Mouse (Mus musculus) embryonic facial prominence, embryonic 15.5 days (tissue): ENCODE measurements around the gene Dazl. TPM values are rescaled to one million over a fixed set of nuclear protein-coding genes. Genes with fewer than 3 reads are reported as not detected.

Experiments
- ATAC-seq: fragments of 200-750 bp; cut with Nextera tagmentation; 2 replicates; pipeline ENCODE4 v1.8.0; 2017; ENCODE audit warnings: low read depth, moderate TSS enrichment; ENCODE audit not compliant: insufficient number of reproducible peaks, low FRiP score, low TSS enrichment
- H3K27ac ChIP-seq: fragments of 300-500 bp; sonication (generic); replicated peaks from 2 replicates; pipeline ENCODE4 v1.5.1; 2015; ENCODE audit warnings: mild to moderate bottlenecking, inconsistent platforms
- H3K27me3 ChIP-seq: fragments of 300-500 bp; sonication (generic); 2 replicates; pipeline ENCODE4 v1.6.1; 2015; ENCODE audit warnings: inconsistent platforms
- H3K36me3 ChIP-seq: fragments of 300-500 bp; sonication (generic); 2 replicates; pipeline ENCODE4 v1.6.1; 2015; ENCODE audit warnings: mild to moderate bottlenecking, inconsistent platforms
- H3K4me1 ChIP-seq: fragments of 300-500 bp; sonication (generic); 2 replicates; pipeline ENCODE4 v1.6.1; 2015; ENCODE audit warnings: inconsistent platforms
- H3K4me2 ChIP-seq: fragments of 300-500 bp; sonication (generic); replicated peaks from 2 replicates; pipeline ENCODE4 v1.6.1; 2015; ENCODE audit warnings: mild to moderate bottlenecking, inconsistent platforms
- H3K4me3 ChIP-seq: fragments of 300-500 bp; sonication (generic); replicated peaks from 2 replicates; pipeline ENCODE4 v1.5.1; 2015; ENCODE audit warnings: mild to moderate bottlenecking, inconsistent platforms
- H3K9ac ChIP-seq: fragments of 300-500 bp; sonication (generic); 2 replicates; pipeline ENCODE4 v1.6.1; 2015; ENCODE audit warnings: inconsistent platforms
- H3K9me3 ChIP-seq: fragments of 300-500 bp; sonication (generic); replicated peaks from 2 replicates; pipeline ENCODE4 v1.6.1; 2016; ENCODE audit warnings: inconsistent platforms
- WGBS: fragments of 180-500 bp; shearing (Covaris S2); methylation state at CpG from one replicate; pipeline ENCODE4 v1.1.7; 2015; 5-methylcytosine and 5-hydroxymethylcytosine counted together
- polyA plus RNA-seq: library from polyadenylated mRNA; unstranded; fragments of >200 nt; fragmentation: Nextera tagmentation; extraction: Ambion mirVana; gene quantifications from 2 replicates; pipeline ENCODE4 v1.2.1, GENCODE M21; 2015

Dazl gene
- 0.28 and 0.30 TPM in 2 replicates for polyA plus RNA-seq

DNA sequence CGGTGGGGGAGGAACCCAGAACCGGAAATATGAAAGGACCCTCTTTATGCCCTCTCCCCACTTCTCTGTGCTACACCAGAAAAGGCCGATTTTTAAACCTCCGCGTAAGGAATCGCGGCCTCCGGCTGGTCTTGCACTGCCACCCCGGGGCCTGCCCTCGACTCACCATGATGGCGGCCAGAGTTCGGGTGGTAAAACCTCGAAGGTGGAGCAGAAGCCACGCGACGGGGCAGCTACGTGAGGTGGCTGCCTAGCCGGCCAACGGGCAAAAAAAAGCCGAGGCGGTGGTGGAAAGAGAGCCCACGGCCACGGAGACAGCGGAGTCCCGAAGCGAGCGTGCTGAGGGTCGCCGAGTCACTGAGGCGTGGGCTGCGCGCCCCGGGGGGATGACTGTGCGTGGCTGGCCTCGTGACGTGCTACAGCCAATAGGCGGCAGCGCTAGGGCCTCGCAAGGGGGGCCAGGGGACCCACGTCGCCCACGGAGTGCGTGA, at the start of gene Dazl:
TSS of gene Dazl (minus strand) at position 396 of the 491 bp plus-strand sequence.
- WGBS: 91% methylated on average over 43 of the region's 43 CpGs
- H3K27ac ChIP-seq: peak within 1 kb of the TSS; percentile 78
- no peaks in the 10 kb centered on the region for H3K27me3 ChIP-seq
- H3K4me2 ChIP-seq: peak within 1 kb of the TSS; percentile 66
- no peaks in the 10 kb centered on the region for H3K36me3 ChIP-seq
- H3K9me3 ChIP-seq: peaks cover 7% of the 10 kb centered on the region; the same call in 1 of the 2 replicates
- H3K9ac ChIP-seq: peak within 1 kb of the TSS; percentile 35
- no peaks in the 10 kb centered on the region for H3K4me1 ChIP-seq
- H3K4me3 ChIP-seq: peak within 1 kb of the TSS; percentile 47
- ATAC-seq: 0 out of 2 replicates have a peak, but pooled peaks have one; percentile 30

- Histone ChIP-seq H3K27ac (no peak overlapping the region), H3K4me2 (no peak overlapping the region), H3K4me3 (no peak overlapping the region), H3K36me3 (no peaks in the 10 kb centered on the region), H3K27me3 (no peaks in the 10 kb centered on the region), H3K9me3 (no peaks in the 10 kb centered on the region), H3K4me1 (no peaks in the 10 kb centered on the region), H3K9ac (no peak overlapping the region)
- ATAC-seq: no peak
- WGBS: 63% methylated on average over 11 of the region's 11 CpGs
These were observed 48.6 kb upstream of the Dazl start for GRCm38 (mm10) chr17:50341850-50342544.

- H3K4me1 ChIP-seq: no peaks in the 10 kb centered on the region
- no peak overlapping the region for H3K4me3 ChIP-seq
- no peak overlapping the region for H3K9ac ChIP-seq
- no peak for ATAC-seq
- WGBS: 88% methylated on average over 7 of the region's 7 CpGs
- H3K9me3 ChIP-seq: no peaks in the 10 kb centered on the region
- no peak overlapping the region for H3K27ac ChIP-seq
- no peaks in the 10 kb centered on the region for H3K36me3 ChIP-seq
- H3K4me2 ChIP-seq: no peak overlapping the region
- H3K27me3 ChIP-seq: no peaks in the 10 kb centered on the region
These were observed 45.5 kb upstream of the Dazl start for GRCm38 (mm10) chr17:50338901-50339300.

GRCm38 (mm10) chr17:50335776-50336175, 42.3 kb upstream of the Dazl start:
- no peaks in the 10 kb centered on the region for H3K27me3 ChIP-seq
- no peaks in the 10 kb centered on the region for H3K4me1 ChIP-seq
- WGBS: 76% methylated on average over 2 of the region's 2 CpGs
- H3K27ac ChIP-seq: no peak overlapping the region
- ATAC-seq: no peak
- no peaks in the 10 kb centered on the region for H3K9me3 ChIP-seq
- no peak overlapping the region for H3K4me3 ChIP-seq
- H3K9ac ChIP-seq: no peak overlapping the region
- H3K4me2 ChIP-seq: no peak overlapping the region
- no peaks in the 10 kb centered on the region for H3K36me3 ChIP-seq

- no peak overlapping the region for H3K9ac ChIP-seq
- 87% methylated on average over 5 of the region's 5 CpGs for WGBS
- H3K27me3 ChIP-seq: no peaks in the 10 kb centered on the region
- no peak overlapping the region for H3K4me2 ChIP-seq
- no peaks in the 10 kb centered on the region for H3K4me1 ChIP-seq
- H3K4me3 ChIP-seq: no peak overlapping the region
- no peak overlapping the region for H3K27ac ChIP-seq
- no peak for ATAC-seq
- H3K9me3 ChIP-seq: no peaks in the 10 kb centered on the region
- H3K36me3 ChIP-seq: no peaks in the 10 kb centered on the region
These were observed 41.3 kb upstream of the Dazl start for GRCm38 (mm10) chr17:50334694-50335093.

DNA sequence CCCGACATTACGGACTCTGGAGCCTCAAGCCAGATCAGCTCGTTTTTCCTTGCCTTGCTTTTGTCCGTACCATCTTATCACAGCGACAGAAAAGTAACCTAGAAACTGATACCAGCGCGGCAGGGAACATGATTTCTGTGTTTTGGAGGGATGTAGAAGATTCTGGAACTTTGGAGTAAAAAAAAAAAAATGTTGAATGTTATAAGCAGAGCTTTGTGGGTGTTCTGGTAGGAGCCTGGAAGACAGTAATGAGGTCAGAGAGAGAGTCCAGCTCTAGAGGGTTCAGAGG, 38.5 kb upstream of the Dazl start:
- ATAC-seq: no peak
- Histone ChIP-seq H3K27ac (no peak overlapping the region), H3K9me3 (no peaks in the 10 kb centered on the region), H3K27me3 (no peaks in the 10 kb centered on the region), H3K9ac (no peak overlapping the region), H3K4me2 (no peak overlapping the region), H3K4me3 (no peak overlapping the region), H3K4me1 (no peaks in the 10 kb centered on the region), H3K36me3 (no peaks in the 10 kb centered on the region)
- WGBS: 87% methylated on average over 7 of the region's 7 CpGs

DNA sequence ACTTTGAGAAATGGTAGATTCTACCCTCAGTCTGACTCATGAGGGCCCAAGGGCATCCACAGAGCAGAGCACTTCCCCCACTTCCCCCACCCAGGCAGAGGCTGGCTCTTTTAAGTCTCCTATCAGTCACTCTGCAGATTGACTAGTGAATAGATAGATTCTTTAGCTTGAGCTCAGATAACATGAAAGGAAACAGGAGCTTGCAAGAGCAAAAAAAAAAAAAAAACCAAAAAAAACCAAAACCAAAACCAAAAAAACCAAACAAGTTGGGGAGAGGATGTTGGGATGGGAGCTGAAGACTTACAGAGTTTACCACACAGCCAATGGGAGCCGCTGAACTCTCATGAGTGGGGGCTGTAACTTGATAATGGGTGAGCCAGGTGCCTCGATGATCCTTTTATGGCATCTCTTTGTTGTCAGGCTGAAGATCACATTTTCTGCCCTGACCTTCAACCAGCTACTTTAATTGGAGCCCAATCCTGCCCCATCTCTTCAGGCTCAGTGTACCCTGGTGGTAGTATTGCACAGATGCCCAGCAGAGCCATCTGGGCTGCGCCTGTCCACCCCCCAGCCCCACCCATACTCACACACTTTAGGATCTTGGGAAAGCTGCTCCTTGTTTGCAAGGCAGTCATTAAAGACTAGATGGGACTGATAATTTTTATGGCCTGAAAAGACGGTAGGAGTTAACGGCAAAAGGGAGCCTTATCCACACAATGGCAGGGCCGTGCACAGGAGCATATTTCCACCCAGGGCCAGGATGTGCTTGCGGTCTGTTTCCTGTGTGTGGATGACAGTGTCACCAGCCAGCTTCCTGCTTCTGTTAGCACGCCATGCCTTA, 38.0 kb upstream of the Dazl start:
- Histone ChIP-seq H3K4me3 (no peak overlapping the region), H3K36me3 (no peaks in the 10 kb centered on the region), H3K27me3 (no peaks in the 10 kb centered on the region), H3K27ac (no peak overlapping the region), H3K9ac (no peak overlapping the region), H3K9me3 (no peaks in the 10 kb centered on the region), H3K4me1 (no peaks in the 10 kb centered on the region), H3K4me2 (no peak overlapping the region)
- ATAC-seq: no peak
- WGBS: 75% methylated on average over 8 of the region's 8 CpGs

DNA sequence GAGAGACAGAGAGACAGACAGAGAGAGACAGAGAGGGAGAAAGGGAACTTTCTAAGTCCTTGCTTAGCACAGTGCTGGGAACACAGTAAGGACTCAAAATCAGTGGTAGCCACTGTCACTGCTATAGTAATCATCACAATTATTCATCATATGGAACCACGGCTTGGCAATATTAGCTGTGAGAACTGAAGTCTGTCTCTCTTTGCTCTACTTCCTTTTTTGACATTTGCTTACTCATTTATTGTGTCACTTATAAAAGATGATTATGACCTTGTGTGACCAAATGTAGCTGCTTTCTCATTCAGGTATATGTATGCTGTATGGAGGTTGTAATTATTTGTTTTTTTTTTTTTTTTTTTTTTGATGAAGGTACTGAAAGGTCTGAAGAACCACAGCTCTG, 36.8 kb upstream of the Dazl start:
- H3K4me2 ChIP-seq: no peak overlapping the region
- H3K9me3 ChIP-seq: no peaks in the 10 kb centered on the region
- H3K36me3 ChIP-seq: no peaks in the 10 kb centered on the region
- H3K4me1 ChIP-seq: no peaks in the 10 kb centered on the region
- H3K9ac ChIP-seq: no peak overlapping the region
- H3K27me3 ChIP-seq: no peaks in the 10 kb centered on the region
- 80% methylated on average over 1 of the region's 1 CpGs for WGBS
- no peak overlapping the region for H3K27ac ChIP-seq
- no peak overlapping the region for H3K4me3 ChIP-seq
- ATAC-seq: no peak

GRCm38 (mm10) chr17:50324658-50325057, 31.2 kb upstream of the Dazl start:
- Histone ChIP-seq H3K27me3 (no peaks in the 10 kb centered on the region), H3K4me2 (no peak overlapping the region), H3K9ac (no peak overlapping the region), H3K9me3 (no peaks in the 10 kb centered on the region), H3K4me1 (no peaks in the 10 kb centered on the region), H3K36me3 (no peaks in the 10 kb centered on the region), H3K27ac (no peak overlapping the region), H3K4me3 (no peak overlapping the region)
- 63% methylated on average over 4 of the region's 4 CpGs for WGBS
- ATAC-seq: no peak

- H3K27ac ChIP-seq: no peak overlapping the region
- no peak overlapping the region for H3K4me2 ChIP-seq
- H3K27me3 ChIP-seq: no peaks in the 10 kb centered on the region
- H3K4me1 ChIP-seq: no peaks in the 10 kb centered on the region
- H3K36me3 ChIP-seq: no peaks in the 10 kb centered on the region
- no peak for ATAC-seq
- H3K4me3 ChIP-seq: no peak overlapping the region
- H3K9ac ChIP-seq: no peak overlapping the region
- H3K9me3 ChIP-seq: no peaks in the 10 kb centered on the region
These were observed 25.4 kb upstream of the Dazl start for GRCm38 (mm10) chr17:50318810-50319209.

- Histone ChIP-seq H3K4me2 (no peak overlapping the region), H3K9ac (no peak overlapping the region), H3K9me3 (no peaks in the 10 kb centered on the region), H3K27ac (no peak overlapping the region), H3K36me3 (no peaks in the 10 kb centered on the region), H3K27me3 (no peaks in the 10 kb centered on the region), H3K4me1 (no peaks in the 10 kb centered on the region), H3K4me3 (no peak overlapping the region)
- no peak for ATAC-seq
- WGBS: 65% methylated on average over 11 of the region's 11 CpGs
These were observed 23.0 kb upstream of the Dazl start for GRCm38 (mm10) chr17:50316216-50317150.
